Mouse (Mus musculus) G1E (cell line): ENCODE results near the gene Acot12.

Source experiments
- CTCF ChIP-seq: IDR thresholded peaks from 2 replicates; pipeline ENCODE4 v1.5.1; 2012; ENCODE audit warnings: low read depth, low read length, inconsistent platforms, mixed read lengths
- GATA1 ChIP-seq: IDR thresholded peaks from 2 replicates; pipeline ENCODE4 v1.6.1; 2012; ENCODE audit warnings: borderline replicate concordance, low read length, inconsistent platforms, mixed read lengths
- POLR2AphosphoS5 ChIP-seq: IDR thresholded peaks from 2 replicates; pipeline ENCODE4 v1.6.1; 2012; ENCODE audit warnings: low read depth, low read length, inconsistent platforms; ENCODE audit not compliant: insufficient replicate concordance

- no peak for TF ChIP-seq POLR2AphosphoS5
- no peak for TF ChIP-seq CTCF
- no peak for TF ChIP-seq GATA1
Measured at GRCm38 (mm10) chr13:91740851-91741250, 461 bp upstream of the Acot12 start.
